Mouse (Mus musculus) intestine, embryonic 14.5 days (tissue): ENCODE measurements at regions not wholly inside any gene's neighbourhood (a gene's known extent, or its start where the extent isn't known, plus 50 kb on each side); places are given as distances from the start of the nearest gene placed in this dataset.

Source experiments
- ATAC-seq: fragments of 200-750 bp; cut with Nextera tagmentation; replicated peaks from 2 replicates; pipeline ENCODE4 v1.8.0; 2017; ENCODE audit warnings: low read depth, moderate number of reproducible peaks, moderate TSS enrichment, moderate library complexity; ENCODE audit not compliant: low FRiP score, low TSS enrichment
- DNase-seq: peaks from one replicate; pipeline ENCODE4 v3.0.0-alpha.2; 2018; ENCODE audit warnings: low spot score
- H3K27ac ChIP-seq: fragments of 300-500 bp; sonication (generic); 2 replicates; pipeline ENCODE4 v1.5.1; 2014; ENCODE audit warnings: low read depth, mild to moderate bottlenecking, control low read depth
- H3K27me3 ChIP-seq: fragments of 300-500 bp; sonication (generic); replicated peaks from 2 replicates; pipeline ENCODE4 v1.6.1; 2014; ENCODE audit warnings: low read length, control low read depth; ENCODE audit not compliant: control insufficient read depth, insufficient read depth
- H3K36me3 ChIP-seq: fragments of 300-500 bp; sonication (generic); 2 replicates; pipeline ENCODE4 v1.6.1; 2014; ENCODE audit warnings: low read length, control low read depth; ENCODE audit not compliant: control insufficient read depth, insufficient read depth
- H3K4me1 ChIP-seq: fragments of 300-500 bp; sonication (generic); replicated peaks from 2 replicates; pipeline ENCODE4 v1.6.1; 2014; ENCODE audit warnings: low read length, control low read depth, mixed read lengths; ENCODE audit not compliant: control insufficient read depth, insufficient read depth
- H3K4me2 ChIP-seq: fragments of 300-500 bp; sonication (generic); 2 replicates; pipeline ENCODE4 v1.6.1; 2014; ENCODE audit warnings: low read length
- H3K4me3 ChIP-seq: fragments of 300-500 bp; sonication (generic); 2 replicates; pipeline ENCODE4 v1.5.1; 2014; ENCODE audit warnings: low read depth, low read length, control low read depth, mixed read lengths
- H3K9ac ChIP-seq: fragments of 300-500 bp; sonication (generic); 2 replicates; pipeline ENCODE4 v1.6.1; 2014; ENCODE audit warnings: mild to moderate bottlenecking, low read length
- H3K9me3 ChIP-seq: fragments of 300-500 bp; sonication (generic); 2 replicates; pipeline ENCODE4 v1.6.1; 2016; ENCODE audit warnings: low read length, control low read depth; ENCODE audit not compliant: control insufficient read depth
- WGBS: fragments of 180-500 bp; shearing (Covaris S2); extraction: QIAGEN DNeasy Blood & Tissue Kit; methylation state at CpG from one replicate; pipeline ENCODE4 v1.1.7; 2014; 5-methylcytosine and 5-hydroxymethylcytosine counted together

GRCm38 (mm10) chr8:10768181-10768580, 240.1 kb downstream of the Irs2 start:
- no peaks in the 10 kb centered on the region for H3K36me3 ChIP-seq
- no peak for ATAC-seq
- H3K4me2 ChIP-seq: no peak overlapping the region
- DNase-seq: no peak
- 70% methylated on average over 4 of the region's 4 CpGs for WGBS
- no peaks in the 10 kb centered on the region for H3K9me3 ChIP-seq
- H3K4me3 ChIP-seq: no peak overlapping the region
- H3K27ac ChIP-seq: no peak overlapping the region
- no peaks in the 10 kb centered on the region for H3K4me1 ChIP-seq
- H3K9ac ChIP-seq: no peak overlapping the region
- H3K27me3 ChIP-seq: no peaks in the 10 kb centered on the region

- Histone ChIP-seq H3K27me3 (no peaks in the 10 kb centered on the region), H3K9me3 (no peaks in the 10 kb centered on the region), H3K36me3 (no peaks in the 10 kb centered on the region), H3K27ac (no peak overlapping the region), H3K4me1 (peaks cover 22% of the 10 kb centered on the region), H3K4me3 (no peak overlapping the region), H3K4me2 (no peak overlapping the region), H3K9ac (no peak overlapping the region)
- ATAC-seq: no peak
- DNase-seq: no peak
- WGBS: 76% methylated on average over 2 of the region's 2 CpGs
These were observed 244.4 kb downstream of the Irs2 start for GRCm38 (mm10) chr8:10763907-10764306.

GRCm38 (mm10) chr8:10761694-10762305, 246.5 kb downstream of the Irs2 start:
- H3K36me3 ChIP-seq: no peaks in the 10 kb centered on the region
- peak overlapping the region; percentile 87 for H3K27ac ChIP-seq
- no peak overlapping the region for H3K4me3 ChIP-seq
- WGBS: 50% methylated on average over 11 of the region's 11 CpGs
- no peak overlapping the region for H3K4me2 ChIP-seq
- no peak for ATAC-seq
- H3K9ac ChIP-seq: no peak overlapping the region
- DNase-seq: no peak
- H3K4me1 ChIP-seq: peaks cover 22% of the 10 kb centered on the region
- H3K27me3 ChIP-seq: no peaks in the 10 kb centered on the region
- no peaks in the 10 kb centered on the region for H3K9me3 ChIP-seq

GRCm38 (mm10) chr8:10760851-10761693, 247.2 kb downstream of the Irs2 start:
- Histone ChIP-seq H3K27ac (peak overlapping the region; percentile 87), H3K4me3 (no peak overlapping the region), H3K4me1 (peaks cover 22% of the 10 kb centered on the region), H3K4me2 (peak overlapping the region; percentile 32), H3K9me3 (no peaks in the 10 kb centered on the region), H3K36me3 (no peaks in the 10 kb centered on the region), H3K27me3 (no peaks in the 10 kb centered on the region), H3K9ac (0 out of 2 replicates have a peak overlapping the region, but pooled peaks have one; percentile 16)
- ATAC-seq: peak; percentile 83
- DNase-seq: peak; percentile 81
- WGBS: 7% methylated on average over 17 of the region's 17 CpGs

- Histone ChIP-seq H3K9me3 (no peaks in the 10 kb centered on the region), H3K36me3 (no peaks in the 10 kb centered on the region), H3K9ac (no peak overlapping the region), H3K4me3 (no peak overlapping the region), H3K27me3 (no peaks in the 10 kb centered on the region), H3K4me2 (peak overlapping the region; percentile 32; the same call in 1 of the 2 replicates), H3K4me1 (peaks cover 22% of the 10 kb centered on the region), H3K27ac (peak overlapping the region; percentile 87)
- DNase-seq (no peak), ATAC-seq (no peak)
- 50% methylated on average over 6 of the region's 6 CpGs for WGBS
These were observed 248.0 kb downstream of the Irs2 start for GRCm38 (mm10) chr8:10760231-10760630.

- Histone ChIP-seq H3K4me2 (no peak overlapping the region), H3K27me3 (no peaks in the 10 kb centered on the region), H3K4me3 (no peak overlapping the region), H3K36me3 (no peaks in the 10 kb centered on the region), H3K4me1 (peaks cover 22% of the 10 kb centered on the region), H3K9ac (no peak overlapping the region), H3K27ac (no peak overlapping the region), H3K9me3 (no peaks in the 10 kb centered on the region)
- DNase-seq (no peak), ATAC-seq (no peak)
- 80% methylated on average over 4 of the region's 4 CpGs for WGBS
These were observed 250.1 kb downstream of the Irs2 start for GRCm38 (mm10) chr8:10758151-10758550.

GRCm38 (mm10) chr8:10754986-10755308, 253.3 kb downstream of the Irs2 start:
- Histone ChIP-seq H3K27me3 (no peaks in the 10 kb centered on the region), H3K9me3 (no peaks in the 10 kb centered on the region), H3K9ac (no peak overlapping the region), H3K27ac (no peak overlapping the region), H3K4me1 (peaks cover 6% of the 10 kb centered on the region), H3K4me2 (no peak overlapping the region), H3K4me3 (no peak overlapping the region), H3K36me3 (no peaks in the 10 kb centered on the region)
- no peak for DNase-seq
- 78% methylated on average over 4 of the region's 4 CpGs for WGBS
- 0 out of 2 replicates have a peak, but pooled peaks have one; percentile 19 for ATAC-seq

GRCm38 (mm10) chr8:10754232-10754985, 253.8 kb downstream of the Irs2 start:
- 0 out of 2 replicates have a peak, but pooled peaks have one; percentile 8 for ATAC-seq
- Histone ChIP-seq H3K27ac (no peak overlapping the region), H3K4me1 (0 out of 2 replicates have a peak, but pooled peaks cover 5% of the 10 kb centered on the region), H3K27me3 (no peaks in the 10 kb centered on the region), H3K4me2 (no peak overlapping the region), H3K9me3 (no peaks in the 10 kb centered on the region), H3K9ac (no peak overlapping the region), H3K36me3 (no peaks in the 10 kb centered on the region), H3K4me3 (no peak overlapping the region)
- peak; percentile 49 for DNase-seq
- WGBS: 74% methylated on average over 13 of the region's 13 CpGs
